Mouse (Mus musculus): ENCODE results near the gene Mdm4. TPM values are rescaled to one million over a fixed set of nuclear protein-coding genes. Genes with fewer than 3 reads are reported as not detected.
"Not testable (repeated sequence)": the region's sequence is repeated elsewhere in the genome, so short reads cannot be mapped to it uniquely, and the experiment has no call there.

Gene Mdm4
- polyA plus RNA-seq, 1 experiment = 45.9 TPM

- no peaks in the 10 kb centered on the region for H3K4me1 ChIP-seq (ENCODE audit: control insufficient read depth, insufficient read depth, low read length)
- no peak overlapping the region for H3K4me3 ChIP-seq (replicated peaks; ENCODE audit: extremely low read depth, low read depth, low read length)
- TF ChIP-seq POLR2A (IDR thresholded peaks at IDR 0.05; ENCODE audit: borderline replicate concordance, extremely low read depth, low read depth, low read length) (no peak), CTCF (IDR thresholded peaks at IDR 0.05; ENCODE audit: insufficient read depth, low read length) (no peak)
- 69% methylated on average over 12 of the region's 13 CpGs for WGBS
- DNase-seq = no peak
Measured at GRCm38 (mm10) chr1:133011955-133012841, 18.2 kb downstream of the Mdm4 start.

GRCm38 (mm10) chr1:133006571-133006970 lies 23.8 kb downstream of the Mdm4 start:
- Histone ChIP-seq H3K4me3 (replicated peaks; ENCODE audit: extremely low read depth, low read depth, low read length) (no peak overlapping the region), H3K4me1 (ENCODE audit: control insufficient read depth, insufficient read depth, low read length) (no peaks in the 10 kb centered on the region)
- no peak for DNase-seq
- no peak for TF ChIP-seq POLR2A (IDR thresholded peaks at IDR 0.05; ENCODE audit: borderline replicate concordance, extremely low read depth, low read depth, low read length)
- no peak for TF ChIP-seq CTCF (IDR thresholded peaks at IDR 0.05; ENCODE audit: insufficient read depth, low read length)
- WGBS = 89% methylated on average over 3 of the region's 3 CpGs

- DNase-seq = no peak
- Histone ChIP-seq H3K4me3 (replicated peaks; ENCODE audit: extremely low read depth, low read depth, low read length) (no peak overlapping the region), H3K4me1 (ENCODE audit: control insufficient read depth, insufficient read depth, low read length) (no peaks in the 10 kb centered on the region)
- WGBS = 90% methylated on average over 6 of the region's 6 CpGs
- no peak for TF ChIP-seq POLR2A (IDR thresholded peaks at IDR 0.05; ENCODE audit: borderline replicate concordance, extremely low read depth, low read depth, low read length)
- TF ChIP-seq CTCF (IDR thresholded peaks at IDR 0.05; ENCODE audit: insufficient read depth, low read length) = no peak
Measured at GRCm38 (mm10) chr1:133000347-133000746, 30.0 kb downstream of the Mdm4 start.

GRCm38 (mm10) chr1:132991580-132991979 lies 38.8 kb downstream of the Mdm4 start:
- WGBS = 81% methylated on average over 7 of the region's 7 CpGs
- TF ChIP-seq CTCF (IDR thresholded peaks at IDR 0.05; ENCODE audit: insufficient read depth, low read length) (no peak), POLR2A (IDR thresholded peaks at IDR 0.05; ENCODE audit: borderline replicate concordance, extremely low read depth, low read depth, low read length) (no peak)
- H3K4me3 ChIP-seq (replicated peaks; ENCODE audit: extremely low read depth, low read depth, low read length) = no peak overlapping the region
- DNase-seq = no peak
- H3K4me1 ChIP-seq (ENCODE audit: control insufficient read depth, insufficient read depth, low read length) = no peaks in the 10 kb centered on the region; the same call in 1 of the 2 replicates

- DNase-seq = no peak
- H3K4me1 ChIP-seq (ENCODE audit: control insufficient read depth, insufficient read depth, low read length) = no peaks in the 10 kb centered on the region; the same call in 1 of the 2 replicates
- H3K4me3 ChIP-seq (replicated peaks; ENCODE audit: extremely low read depth, low read depth, low read length) = no peak overlapping the region
- over 99% methylated on average over 3 of the region's 3 CpGs for WGBS
- no peak for TF ChIP-seq CTCF (IDR thresholded peaks at IDR 0.05; ENCODE audit: insufficient read depth, low read length)
- TF ChIP-seq POLR2A (IDR thresholded peaks at IDR 0.05; ENCODE audit: borderline replicate concordance, extremely low read depth, low read depth, low read length) = no peak
Measured at GRCm38 (mm10) chr1:132990733-132991132, 39.6 kb downstream of the Mdm4 start.

- DNase-seq; H3K4me1 ChIP-seq (ENCODE audit: control insufficient read depth, insufficient read depth, low read length); H3K4me3 ChIP-seq (replicated peaks; ENCODE audit: extremely low read depth, low read depth, low read length): not testable (repeated sequence)
- 71% methylated on average over 12 of the region's 12 CpGs for WGBS
Measured at GRCm38 (mm10) chr1:132988556-132989459, 41.6 kb downstream of the Mdm4 start.

- H3K4me3 ChIP-seq (replicated peaks; ENCODE audit: extremely low read depth, low read depth, low read length) = no peak overlapping the region
- WGBS = 59% methylated on average over 7 of the region's 7 CpGs
- H3K4me1 ChIP-seq (ENCODE audit: control insufficient read depth, insufficient read depth, low read length) = no peaks in the 10 kb centered on the region; the same call in 1 of the 2 replicates
- TF ChIP-seq CTCF (IDR thresholded peaks at IDR 0.05; ENCODE audit: insufficient read depth, low read length) = peak; percentile 73
- no peak for TF ChIP-seq POLR2A (IDR thresholded peaks at IDR 0.05; ENCODE audit: borderline replicate concordance, extremely low read depth, low read depth, low read length)
- DNase-seq = peak; percentile 16
Measured at GRCm38 (mm10) chr1:132982728-132983127, 47.6 kb downstream of the Mdm4 start.

GRCm38 (mm10) chr1:132981232-132981631 lies 49.1 kb downstream of the Mdm4 start:
- Histone ChIP-seq H3K4me3 (replicated peaks; ENCODE audit: extremely low read depth, low read depth, low read length) (no peak overlapping the region), H3K4me1 (ENCODE audit: control insufficient read depth, insufficient read depth, low read length) (no peaks in the 10 kb centered on the region)
- TF ChIP-seq CTCF (IDR thresholded peaks at IDR 0.05; ENCODE audit: insufficient read depth, low read length) (no peak), POLR2A (IDR thresholded peaks at IDR 0.05; ENCODE audit: borderline replicate concordance, extremely low read depth, low read depth, low read length) (no peak)
- no peak for DNase-seq
- 86% methylated on average over 6 of the region's 6 CpGs for WGBS

GRCm38 (mm10) chr1:132977402-132977801 lies 53.0 kb downstream of the Mdm4 start:
- no peak for DNase-seq
- no peak for TF ChIP-seq POLR2A (IDR thresholded peaks at IDR 0.05; ENCODE audit: borderline replicate concordance, extremely low read depth, low read depth, low read length)
- TF ChIP-seq CTCF (IDR thresholded peaks at IDR 0.05; ENCODE audit: insufficient read depth, low read length) = no peak
- WGBS = 42% methylated on average over 1 of the region's 1 CpGs
- H3K4me1 ChIP-seq (ENCODE audit: control insufficient read depth, insufficient read depth, low read length) = no peaks in the 10 kb centered on the region
- H3K4me3 ChIP-seq (replicated peaks; ENCODE audit: extremely low read depth, low read depth, low read length) = no peak overlapping the region

Measured in lung, adult 2 months (tissue).